Mouse (Mus musculus) CH12.LX (cell line): Measurements from ENCODE around the gene Golph3.

Experiments
- CTCF ChIP-seq, 2 experiments: IDR thresholded peaks in 1 of 2; conservative IDR thresholded peaks in 1 of 2; 2 replicates each; pipeline ENCODE4 v1.5.1; 2011 to 2012; ENCODE audit warnings: low read depth in 2 of 2, low read length in 2 of 2, improper control_type of control experiment in 1 of 2, inconsistent platforms in 1 of 2, mild to moderate bottlenecking in 1 of 2, moderate library complexity in 1 of 2
- POLR2A ChIP-seq: IDR thresholded peaks from 2 replicates; pipeline ENCODE4 v1.6.1; 2011; ENCODE audit warnings: low read depth, mild to moderate bottlenecking, improper control_type of control experiment, low read length
- TCF12 ChIP-seq: IDR thresholded peaks from 2 replicates; pipeline ENCODE4 v1.6.1; 2014; ENCODE audit warnings: low read depth, mild to moderate bottlenecking, inconsistent platforms, low read length, improper control_type of control experiment
- ZC3H11A ChIP-seq: IDR thresholded peaks from 2 replicates; pipeline ENCODE4 v1.6.1; 2012; ENCODE audit warnings: low read depth, mild to moderate bottlenecking, inconsistent platforms, low read length, improper control_type of control experiment

DNA sequence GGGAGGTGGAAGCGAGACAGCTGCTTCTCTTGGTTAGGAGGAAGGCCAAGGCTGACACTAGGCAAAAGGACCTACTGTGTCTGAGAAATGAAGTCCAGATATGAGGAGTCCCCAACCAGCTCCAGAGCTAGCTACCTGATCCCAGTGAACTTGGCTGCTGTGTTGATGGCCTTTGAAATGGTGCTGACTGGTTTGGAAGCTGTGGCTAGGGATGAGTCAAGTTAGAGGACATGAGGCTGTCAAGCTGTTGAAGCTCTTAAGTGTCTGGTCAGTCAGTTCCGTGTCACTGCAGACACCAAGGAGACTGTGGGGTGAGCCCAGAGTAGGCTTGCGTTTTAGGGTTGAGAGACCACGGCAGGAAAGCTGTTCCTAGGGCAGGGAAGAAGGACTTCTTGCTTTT is 13.1 kb downstream of the Golph3 start:
- no peak for TF ChIP-seq CTCF (conservative IDR thresholded peaks at IDR 0.05 in 1 of 2, IDR thresholded peaks at IDR 0.05 in 1 of 2; ENCODE audit: low read depth in 2 of 2, low read length in 2 of 2)
- TF ChIP-seq TCF12 = no peak
- no peak for TF ChIP-seq ZC3H11A
- no peak for TF ChIP-seq POLR2A
